Mouse (Mus musculus): Measurements from ENCODE around the gene Gm10999. TPM values are rescaled to one million over a fixed set of nuclear protein-coding genes. Genes with fewer than 3 reads are reported as not detected.
"Not testable (repeated sequence)": the region's sequence is repeated elsewhere in the genome, so short reads cannot be mapped to it uniquely, and the experiment has no call there.

Gene Gm10999
- total RNA-seq (2012; rRNA removed) = not detected in 2 replicates

DNA sequence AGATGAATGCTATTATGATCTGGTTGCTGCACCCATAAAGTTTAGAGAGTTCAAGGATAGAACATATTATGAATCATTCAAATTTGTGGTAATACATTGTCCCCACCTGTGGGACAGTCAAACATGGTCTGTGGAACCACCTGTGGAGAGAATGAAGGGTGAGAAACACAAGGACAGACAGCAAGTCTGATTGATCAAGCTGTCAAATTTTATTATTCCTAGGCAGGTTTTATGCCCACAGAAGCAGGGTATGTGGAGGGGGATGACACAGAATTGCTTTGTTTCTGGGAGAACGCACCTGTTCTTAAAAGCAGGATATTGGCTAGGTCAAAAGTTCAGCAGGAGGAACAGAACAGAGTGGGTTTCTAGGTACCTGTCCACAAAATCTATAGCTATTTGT, at the start of gene Gm10999:
Gene Gm10999, minus strand, starts transcription at position 101 of the 400 bp plus-strand sequence.
- H3K9ac ChIP-seq (ENCODE audit: insufficient read depth, low read depth, low read length, poor library complexity, severe bottlenecking) = no peak within 1 kb of the TSS
- no peaks in the 10 kb centered on the region for H3K36me3 ChIP-seq (ENCODE audit: control insufficient read depth, insufficient read depth, low read length, poor library complexity, severe bottlenecking)
- in situ Hi-C loops (cut with MboI; ENCODE audit: low sequenced_read_pairs in 2 of 2, unreplicated experiment in 2 of 2) = no loop called here
- no peaks in the 10 kb centered on the region for H3K9me3 ChIP-seq (ENCODE audit: control insufficient read depth, insufficient read depth, low read depth, low read length)
- H3K4me3 ChIP-seq (ENCODE audit: insufficient read depth in 1 of 2, low read depth in 1 of 2, low read length in 2 of 2, poor library complexity in 1 of 2, severe bottlenecking in 1 of 2) = no peak within 1 kb of the TSS
- H3K4me1 ChIP-seq (ENCODE audit: control insufficient read depth in 2 of 2, insufficient read depth in 2 of 2, low read length in 2 of 2, poor library complexity in 1 of 2) = no peaks in the 10 kb centered on the region
- no peak for DNase-seq (ENCODE audit: low read depth, low spot score)
- H3K27ac ChIP-seq (ENCODE audit: insufficient read depth, low read depth, low read length, poor library complexity, severe bottlenecking) = no peak within 1 kb of the TSS
- TF ChIP-seq ZNF384 (IDR thresholded peaks at IDR 0.05; ENCODE audit: low read depth, low read length) (no peak), CHD2 (IDR thresholded peaks at IDR 0.05; ENCODE audit: low read depth, low read length) (no peak), MAFK (IDR thresholded peaks at IDR 0.05; ENCODE audit: insufficient read depth, low read depth, low read length) (no peak), HCFC1 (IDR thresholded peaks at IDR 0.05; ENCODE audit: borderline replicate concordance, insufficient read depth, low read length) (no peak), ZC3H11A (IDR thresholded peaks at IDR 0.05; ENCODE audit: borderline replicate concordance, low read depth, low read length) (no peak)

DNA sequence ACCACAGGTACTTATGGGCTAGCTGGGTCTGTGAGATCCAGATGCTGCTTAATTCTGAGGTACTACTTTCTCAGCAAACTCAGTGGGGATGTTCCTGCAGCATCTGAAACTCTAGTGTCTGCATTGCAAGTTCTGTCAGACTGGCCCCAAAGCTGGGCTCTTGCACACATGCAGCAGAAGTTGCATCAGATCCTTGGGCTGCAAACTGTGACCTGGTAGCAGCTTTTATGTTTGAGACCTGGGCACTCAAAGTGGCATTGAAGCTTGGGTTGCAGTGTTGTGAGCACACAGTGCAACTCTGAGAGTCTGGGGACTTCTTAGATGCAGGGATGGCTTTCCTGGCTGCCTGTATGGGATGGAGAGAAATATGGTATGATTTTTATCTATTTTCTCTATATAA, 2.0 kb upstream of the Gm10999 start:
- TF ChIP-seq HCFC1 (IDR thresholded peaks at IDR 0.05; ENCODE audit: borderline replicate concordance, insufficient read depth, low read length) (no peak), CHD2 (IDR thresholded peaks at IDR 0.05; ENCODE audit: low read depth, low read length) (no peak), ZC3H11A (IDR thresholded peaks at IDR 0.05; ENCODE audit: borderline replicate concordance, low read depth, low read length) (no peak), MAFK (IDR thresholded peaks at IDR 0.05; ENCODE audit: insufficient read depth, low read depth, low read length) (no peak), ZNF384 (IDR thresholded peaks at IDR 0.05; ENCODE audit: low read depth, low read length) (no peak)
- H3K9ac ChIP-seq (ENCODE audit: insufficient read depth, low read depth, low read length, poor library complexity, severe bottlenecking) = no peak overlapping the region
- no peak overlapping the region for H3K27ac ChIP-seq (ENCODE audit: insufficient read depth, low read depth, low read length, poor library complexity, severe bottlenecking)
- H3K4me1 ChIP-seq (ENCODE audit: control insufficient read depth in 2 of 2, insufficient read depth in 2 of 2, low read length in 2 of 2, poor library complexity in 1 of 2) = no peaks in the 10 kb centered on the region
- H3K36me3 ChIP-seq (ENCODE audit: control insufficient read depth, insufficient read depth, low read length, poor library complexity, severe bottlenecking) = no peaks in the 10 kb centered on the region
- in situ Hi-C loops (cut with MboI; ENCODE audit: low sequenced_read_pairs in 2 of 2, unreplicated experiment in 2 of 2) = no loop called here
- H3K4me3 ChIP-seq (ENCODE audit: insufficient read depth in 1 of 2, low read depth in 1 of 2, low read length in 2 of 2, poor library complexity in 1 of 2, severe bottlenecking in 1 of 2) = no peak overlapping the region
- no peaks in the 10 kb centered on the region for H3K9me3 ChIP-seq (ENCODE audit: control insufficient read depth, insufficient read depth, low read depth, low read length)
- DNase-seq (ENCODE audit: low read depth, low spot score) = no peak

DNA sequence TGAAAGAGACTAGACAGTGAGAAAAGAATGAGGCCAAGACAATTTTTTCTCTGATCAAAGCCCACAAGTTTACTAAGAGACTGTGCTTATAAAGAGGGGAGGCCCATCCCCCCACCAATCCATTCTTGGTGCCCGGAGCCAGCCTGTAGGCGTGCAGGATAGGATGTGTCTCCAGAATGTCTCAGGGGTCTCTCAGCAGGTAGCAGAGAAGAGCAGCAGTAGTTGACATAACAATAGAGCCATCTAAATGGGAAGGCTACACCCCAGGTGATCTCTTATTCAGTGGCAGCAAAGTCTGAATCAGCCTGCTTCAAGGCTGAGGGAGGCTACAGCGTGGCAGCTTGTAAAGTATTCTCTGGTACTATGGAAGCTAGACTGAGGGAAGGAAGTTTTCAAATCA, 15.7 kb downstream of the Gm10999 start:
- H3K9me3 ChIP-seq (ENCODE audit: control insufficient read depth, insufficient read depth, low read depth, low read length); H3K27ac ChIP-seq (ENCODE audit: insufficient read depth, low read depth, low read length, poor library complexity, severe bottlenecking); in situ Hi-C loops (cut with MboI; ENCODE audit: low sequenced_read_pairs in 2 of 2, unreplicated experiment in 2 of 2); H3K36me3 ChIP-seq (ENCODE audit: control insufficient read depth, insufficient read depth, low read length, poor library complexity, severe bottlenecking); H3K4me3 ChIP-seq (ENCODE audit: insufficient read depth in 1 of 2, low read depth in 1 of 2, low read length in 2 of 2, poor library complexity in 1 of 2, severe bottlenecking in 1 of 2); H3K9ac ChIP-seq (ENCODE audit: insufficient read depth, low read depth, low read length, poor library complexity, severe bottlenecking); H3K4me1 ChIP-seq (ENCODE audit: control insufficient read depth in 2 of 2, insufficient read depth in 2 of 2, low read length in 2 of 2, poor library complexity in 1 of 2): not testable (repeated sequence)
- peak; percentile 11 for DNase-seq (ENCODE audit: low read depth, low spot score)

Other genes starting within 250 kb of the Gm10999 start
- gene Ccdc7a, start 66.1 kb downstream of the Gm10999 start, total RNA-seq (2012; rRNA removed) = not detected in 2 replicates
- not detected in 2 replicates for gene Ccdc7b, start 64.5 kb downstream of the Gm10999 start, total RNA-seq (2012; rRNA removed)
- 17.4 TPM in 2 replicates for gene 2610044O15Rik8, start 102.7 kb upstream of the Gm10999 start, total RNA-seq (2012; rRNA removed)